Mouse (Mus musculus) neural tube, embryonic 12.5 days (tissue): ENCODE data around the gene Slc13a4. TPM values are rescaled to one million over a fixed set of nuclear protein-coding genes. Genes with fewer than 3 reads are reported as not detected.

Experiments used
- ATAC-seq: fragments of 200-750 bp; cut with Nextera tagmentation; 2 replicates; pipeline ENCODE4 v1.8.0; 2017; ENCODE audit warnings: low read depth, mild to moderate bottlenecking, moderate TSS enrichment, moderate library complexity; ENCODE audit not compliant: low FRiP score
- H3K27ac ChIP-seq: fragments of 300-500 bp; sonication (generic); 2 replicates; pipeline ENCODE4 v1.5.1; 2016
- H3K27me3 ChIP-seq: fragments of 300-500 bp; sonication (generic); replicated peaks from 2 replicates; pipeline ENCODE4 v1.6.1; 2016; ENCODE audit warnings: mild to moderate bottlenecking
- H3K36me3 ChIP-seq: fragments of 300-500 bp; sonication (generic); 2 replicates; pipeline ENCODE4 v1.6.1; 2016; ENCODE audit warnings: mild to moderate bottlenecking
- H3K4me1 ChIP-seq: fragments of 300-500 bp; sonication (generic); 2 replicates; pipeline ENCODE4 v1.6.1; 2016
- H3K4me2 ChIP-seq: fragments of 300-500 bp; sonication (generic); replicated peaks from 2 replicates; pipeline ENCODE4 v1.6.1; 2016; ENCODE audit warnings: mild to moderate bottlenecking
- H3K4me3 ChIP-seq: fragments of 300-500 bp; sonication (generic); 2 replicates; pipeline ENCODE4 v1.5.1; 2016
- H3K9ac ChIP-seq: fragments of 300-500 bp; sonication (generic); 2 replicates; pipeline ENCODE4 v1.6.1; 2016; ENCODE audit warnings: mild to moderate bottlenecking
- H3K9me3 ChIP-seq: fragments of 300-500 bp; sonication (generic); 2 replicates; pipeline ENCODE4 v1.6.1; 2016; ENCODE audit warnings: mild to moderate bottlenecking
- WGBS: fragments of 180-500 bp; shearing (Covaris S2); methylation state at CpG from one replicate; pipeline ENCODE4 v1.1.7; 2016; 5-methylcytosine and 5-hydroxymethylcytosine counted together
- polyA plus RNA-seq: library from polyadenylated mRNA; unstranded; fragments of >200 nt; fragmentation: Nextera tagmentation; extraction: Ambion mirVana; gene quantifications from 2 replicates; pipeline ENCODE4 v1.2.1, GENCODE M21; 2016

Gene Slc13a4
- polyA plus RNA-seq, 1 experiment from 2014 or later, result 0.34 TPM

- Histone ChIP-seq H3K27me3 (no peaks in the 10 kb centered on the region), H3K4me1 (no peaks in the 10 kb centered on the region), H3K9ac (no peak overlapping the region), H3K36me3 (no peaks in the 10 kb centered on the region), H3K9me3 (0 out of 2 replicates have a peak, but pooled peaks cover 3% of the 10 kb centered on the region), H3K4me2 (no peak overlapping the region), H3K4me3 (no peak overlapping the region), H3K27ac (no peak overlapping the region)
- 85% methylated on average over 13 of the region's 13 CpGs for WGBS
- no peak for ATAC-seq
Observed at GRCm38 (mm10) chr6:35269643-35270042, 38.3 kb downstream of the Slc13a4 start.

GRCm38 (mm10) chr6:35268711-35269110, 39.2 kb downstream of the Slc13a4 start:
- Histone ChIP-seq H3K27me3 (no peaks in the 10 kb centered on the region), H3K4me3 (no peak overlapping the region), H3K4me2 (no peak overlapping the region), H3K4me1 (no peaks in the 10 kb centered on the region), H3K9me3 (0 out of 2 replicates have a peak, but pooled peaks cover 3% of the 10 kb centered on the region), H3K9ac (no peak overlapping the region), H3K27ac (no peak overlapping the region), H3K36me3 (peaks cover 2% of the 10 kb centered on the region; the same call in 1 of the 2 replicates)
- 94% methylated on average over 13 of the region's 13 CpGs for WGBS
- no peak for ATAC-seq

GRCm38 (mm10) chr6:35265580-35266278, 42.2 kb downstream of the Slc13a4 start:
- H3K27me3 ChIP-seq, result no peaks in the 10 kb centered on the region
- H3K4me2 ChIP-seq, result no peak overlapping the region
- no peaks in the 10 kb centered on the region for H3K4me1 ChIP-seq
- H3K9ac ChIP-seq, result no peak overlapping the region
- WGBS, result 89% methylated on average over 15 of the region's 15 CpGs
- peaks cover 28% of the 10 kb centered on the region for H3K36me3 ChIP-seq
- H3K9me3 ChIP-seq, result 0 out of 2 replicates have a peak, but pooled peaks cover 3% of the 10 kb centered on the region
- no peak for ATAC-seq
- H3K4me3 ChIP-seq, result no peak overlapping the region
- H3K27ac ChIP-seq, result no peak overlapping the region

- Histone ChIP-seq H3K9me3 (no peaks in the 10 kb centered on the region), H3K27ac (no peak overlapping the region), H3K36me3 (peaks cover 30% of the 10 kb centered on the region), H3K4me3 (no peak overlapping the region), H3K4me2 (no peak overlapping the region), H3K9ac (no peak overlapping the region), H3K27me3 (no peaks in the 10 kb centered on the region), H3K4me1 (no peaks in the 10 kb centered on the region)
- 88% methylated on average over 7 of the region's 7 CpGs for WGBS
- ATAC-seq, result no peak
Observed at GRCm38 (mm10) chr6:35260531-35260930, 47.4 kb downstream of the Slc13a4 start.

GRCm38 (mm10) chr6:35259526-35259925, 48.4 kb downstream of the Slc13a4 start:
- ATAC-seq, result no peak

GRCm38 (mm10) chr6:35258922-35259321, 49.0 kb downstream of the Slc13a4 start:
- no peak overlapping the region for H3K4me3 ChIP-seq
- no peak for ATAC-seq
- H3K9me3 ChIP-seq, result no peaks in the 10 kb centered on the region
- 100% methylated on average over 2 of the region's 2 CpGs for WGBS
- peaks cover 14% of the 10 kb centered on the region for H3K4me1 ChIP-seq
- no peak overlapping the region for H3K4me2 ChIP-seq
- H3K9ac ChIP-seq, result no peak overlapping the region
- H3K36me3 ChIP-seq, result peaks cover 30% of the 10 kb centered on the region
- H3K27ac ChIP-seq, result no peak overlapping the region
- H3K27me3 ChIP-seq, result no peaks in the 10 kb centered on the region

More at GRCm38 (mm10) chr6:35259526-35259925, 48.4 kb downstream of the Slc13a4 start:
- H3K9me3 ChIP-seq, result no peaks in the 10 kb centered on the region
- H3K27ac ChIP-seq, result no peak overlapping the region
- no peaks in the 10 kb centered on the region for H3K27me3 ChIP-seq
- no peak overlapping the region for H3K4me2 ChIP-seq
- H3K36me3 ChIP-seq, result peaks cover 30% of the 10 kb centered on the region
- no peak overlapping the region for H3K9ac ChIP-seq
- peaks cover 8% of the 10 kb centered on the region for H3K4me1 ChIP-seq
- WGBS, result 90% methylated on average over 5 of the region's 5 CpGs
- no peak overlapping the region for H3K4me3 ChIP-seq

- Histone ChIP-seq H3K4me2 (no peak overlapping the region), H3K9me3 (no peaks in the 10 kb centered on the region), H3K4me1 (peaks cover 22% of the 10 kb centered on the region), H3K36me3 (peaks cover 18% of the 10 kb centered on the region), H3K27ac (no peak overlapping the region), H3K4me3 (no peak overlapping the region), H3K9ac (no peak overlapping the region), H3K27me3 (no peaks in the 10 kb centered on the region)
- ATAC-seq, result no peak
- 92% methylated on average over 13 of the region's 13 CpGs for WGBS
Observed at GRCm38 (mm10) chr6:35257626-35258190, 50.2 kb downstream of the Slc13a4 start.

- Histone ChIP-seq H3K4me3 (no peak overlapping the region), H3K4me1 (peaks cover 22% of the 10 kb centered on the region), H3K27me3 (no peaks in the 10 kb centered on the region), H3K27ac (no peak overlapping the region), H3K4me2 (no peak overlapping the region), H3K36me3 (peaks cover 8% of the 10 kb centered on the region), H3K9ac (no peak overlapping the region), H3K9me3 (no peaks in the 10 kb centered on the region)
- WGBS, result 88% methylated on average over 7 of the region's 7 CpGs
- ATAC-seq, result no peak
Observed at GRCm38 (mm10) chr6:35256691-35257090, 51.2 kb downstream of the Slc13a4 start.

- Histone ChIP-seq H3K4me3 (peak overlapping the region; percentile 7; the same call in 1 of the 2 replicates), H3K27me3 (no peaks in the 10 kb centered on the region), H3K4me2 (peak overlapping the region; percentile 75), H3K9ac (0 out of 2 replicates have a peak overlapping the region, but pooled peaks have one; percentile 21), H3K9me3 (no peaks in the 10 kb centered on the region), H3K27ac (no peak overlapping the region), H3K36me3 (no peaks in the 10 kb centered on the region), H3K4me1 (peaks cover 22% of the 10 kb centered on the region)
- ATAC-seq, result no peak
- WGBS, result 83% methylated on average over 12 of the region's 12 CpGs
Observed at GRCm38 (mm10) chr6:35255017-35255416, 52.9 kb downstream of the Slc13a4 start.

GRCm38 (mm10) chr6:35254136-35254904, 53.6 kb downstream of the Slc13a4 start:
- Histone ChIP-seq H3K9ac (0 out of 2 replicates have a peak overlapping the region, but pooled peaks have one; percentile 21), H3K27ac (no peak overlapping the region), H3K4me3 (peak overlapping the region; percentile 7), H3K27me3 (no peaks in the 10 kb centered on the region), H3K4me1 (peaks cover 22% of the 10 kb centered on the region), H3K36me3 (no peaks in the 10 kb centered on the region), H3K4me2 (peak overlapping the region; percentile 75), H3K9me3 (no peaks in the 10 kb centered on the region)
- no peak for ATAC-seq
- 65% methylated on average over 9 of the region's 9 CpGs for WGBS

- Histone ChIP-seq H3K4me1 (peaks cover 22% of the 10 kb centered on the region), H3K27me3 (no peaks in the 10 kb centered on the region), H3K9ac (peak overlapping the region; percentile 74), H3K4me3 (peak overlapping the region; percentile 75), H3K36me3 (no peaks in the 10 kb centered on the region), H3K9me3 (no peaks in the 10 kb centered on the region), H3K27ac (no peak overlapping the region), H3K4me2 (peak overlapping the region; percentile 75)
- no peak for ATAC-seq
- WGBS, result 43% methylated on average over 5 of the region's 5 CpGs
Observed at GRCm38 (mm10) chr6:35253474-35253873, 54.5 kb downstream of the Slc13a4 start.
